ENCODE assay signal across 8 mouse cellular contexts in genomic region chr10:29211453-29211852, GRCm38 (mm10). TPM values are rescaled to one million over a fixed set of nuclear protein-coding genes. Genes with fewer than 3 reads are reported as not detected.
DNase-seq lines count a peak whose midpoint lies in the region; ATAC-seq lines count a peak whose summit lies in the region.

Gene 9330159F19Rik, plus strand, starts transcription at chr10:29211606.

- peak; percentile 88 for ATAC-seq in hindbrain, embryonic 11.5 days (ENCODE audit: low FRiP score)
- peak; percentile 72 for ATAC-seq in neural tube, embryonic 11.5 days (ENCODE audit: insufficient read depth, low FRiP score, low TSS enrichment)
- ATAC-seq in inflammation-experienced regulatory T-cells, adult 6 months: no peak

- no peaks in the 10 kb centered on the region for H3K9me3 ChIP-seq in embryonic facial prominence, embryonic 10.5 days
- no peaks in the 10 kb centered on the region for H3K9me3 ChIP-seq in hindbrain, embryonic 11.5 days (ENCODE audit: control insufficient read depth, low read length)
- H3K9me3 ChIP-seq in limb, embryonic 10.5 days (replicated peaks): no peaks in the 10 kb centered on the region
- no peaks in the 10 kb centered on the region for H3K9me3 ChIP-seq in neural tube, embryonic 11.5 days (ENCODE audit: control insufficient read depth, low read length)

- no peak within 1 kb of the TSS; the same call in 1 of the 2 replicates for H3K4me3 ChIP-seq in embryonic facial prominence, embryonic 10.5 days
- H3K4me3 ChIP-seq in hindbrain, embryonic 11.5 days (ENCODE audit: low read depth, low read length): no peak within 1 kb of the TSS
- no peak within 1 kb of the TSS for H3K4me3 ChIP-seq in limb, embryonic 10.5 days
- H3K4me3 ChIP-seq in neural tube, embryonic 11.5 days (ENCODE audit: low read depth, low read length): no peak within 1 kb of the TSS

- no peaks in the 10 kb centered on the region for H3K27me3 ChIP-seq in embryonic facial prominence, embryonic 10.5 days (replicated peaks; ENCODE audit: low read depth, poor library complexity, severe bottlenecking)
- H3K27me3 ChIP-seq in hindbrain, embryonic 11.5 days (ENCODE audit: control insufficient read depth, insufficient read depth, low read length): no peaks in the 10 kb centered on the region
- H3K27me3 ChIP-seq in limb, embryonic 10.5 days (ENCODE audit: low read depth, poor library complexity, severe bottlenecking): no peaks in the 10 kb centered on the region
- H3K27me3 ChIP-seq in neural tube, embryonic 11.5 days (ENCODE audit: control insufficient read depth, insufficient read depth, low read length): no peaks in the 10 kb centered on the region

- no peaks in the 10 kb centered on the region for H3K36me3 ChIP-seq in embryonic facial prominence, embryonic 10.5 days (replicated peaks)
- no peaks in the 10 kb centered on the region for H3K36me3 ChIP-seq in hindbrain, embryonic 11.5 days (ENCODE audit: control insufficient read depth, insufficient read depth, low read length)
- no peaks in the 10 kb centered on the region for H3K36me3 ChIP-seq in limb, embryonic 10.5 days
- no peaks in the 10 kb centered on the region for H3K36me3 ChIP-seq in neural tube, embryonic 11.5 days (ENCODE audit: control insufficient read depth, insufficient read depth, low read length)

- WGBS in embryonic facial prominence, embryonic 10.5 days: 22% methylated on average over 4 of the region's 4 CpGs
- 12% methylated on average over 4 of the region's 4 CpGs for WGBS in hindbrain, embryonic 11.5 days
- 12% methylated on average over 4 of the region's 4 CpGs for WGBS in limb, embryonic 10.5 days
- 6% methylated on average over 4 of the region's 4 CpGs for WGBS in neural tube, embryonic 11.5 days

- DNase-seq in kidney, postnatal 14 days: peak; percentile 14
- DNase-seq in kidney, adult 11 months: no peak
- DNase-seq in embryonic facial prominence, embryonic 10.5 days (ENCODE audit: low spot score): peak; percentile 63
- DNase-seq in hindbrain, embryonic 11.5 days (ENCODE audit: low spot score): peak; percentile 53
- peak; percentile 56 for DNase-seq in limb, embryonic 10.5 days (ENCODE audit: low spot score)
- DNase-seq in neural tube, embryonic 11.5 days (ENCODE audit: low spot score): peak; percentile 59
- DNase-seq in cerebellum, adult 11 months: no peak

- H3K9ac ChIP-seq in hindbrain, embryonic 11.5 days (ENCODE audit: low read depth, low read length): no peak within 1 kb of the TSS
- no peak within 1 kb of the TSS for H3K9ac ChIP-seq in neural tube, embryonic 11.5 days (ENCODE audit: low read length)

- peaks cover 9% of the 10 kb centered on the region for H3K4me1 ChIP-seq in embryonic facial prominence, embryonic 10.5 days
- H3K4me1 ChIP-seq in hindbrain, embryonic 11.5 days (replicated peaks; ENCODE audit: control insufficient read depth, insufficient read depth, low read length): no peaks in the 10 kb centered on the region; the same call in 1 of the 2 replicates
- peaks cover 6% of the 10 kb centered on the region; the same call in 1 of the 2 replicates for H3K4me1 ChIP-seq in limb, embryonic 10.5 days
- H3K4me1 ChIP-seq in neural tube, embryonic 11.5 days (ENCODE audit: control insufficient read depth, insufficient read depth, low read length): peaks cover 2% of the 10 kb centered on the region; the same call in 1 of the 2 replicates

- no peak within 1 kb of the TSS for H3K4me2 ChIP-seq in hindbrain, embryonic 11.5 days (replicated peaks; ENCODE audit: low read depth, low read length)
- no peak within 1 kb of the TSS for H3K4me2 ChIP-seq in neural tube, embryonic 11.5 days (ENCODE audit: low read depth)

- H3K27ac ChIP-seq in embryonic facial prominence, embryonic 10.5 days (replicated peaks): no peak within 1 kb of the TSS; the same call in 1 of the 2 replicates
- 0 out of 2 replicates have a peak within 1 kb of the TSS, but pooled peaks have one; percentile 47 for H3K27ac ChIP-seq in hindbrain, embryonic 11.5 days (ENCODE audit: low read depth, low read length)
- no peak within 1 kb of the TSS for H3K27ac ChIP-seq in limb, embryonic 10.5 days
- H3K27ac ChIP-seq in neural tube, embryonic 11.5 days (ENCODE audit: low read depth, low read length): no peak within 1 kb of the TSS

RNA-seq across cellular contexts. Expression of gene 9330159F19Rik, which starts in this region (rescaled TPM):
- 1.4 and 1.7 TPM in 2 replicates for polyA plus RNA-seq in embryonic facial prominence, embryonic 10.5 days (2016; fragmentation: Nextera tagmentation; extraction: Ambion mirVana)
- polyA plus RNA-seq in hindbrain, embryonic 11.5 days (2014; fragmentation: Nextera tagmentation; extraction: Ambion mirVana): 10.6 and 11.8 TPM in 2 replicates
- polyA plus RNA-seq in limb, embryonic 10.5 days (2016; fragmentation: Nextera tagmentation; extraction: Ambion mirVana): 0.06 and 0.24 TPM in 2 replicates
- 8.3 and 8.7 TPM in 2 replicates for polyA plus RNA-seq in neural tube, embryonic 11.5 days (2014; fragmentation: Nextera tagmentation; extraction: Ambion mirVana)
- not detected for polyA plus RNA-seq in inflammation-experienced regulatory T-cells, adult 6 months (2017; shearing (Covaris generic))

Comparison
In these comparisons a context has a peak if more than half of its experiments do, and no peak if none do; other contexts are left out.
1. DNase-seq: peak in kidney, postnatal 14 days (single experiment), embryonic facial prominence, embryonic 10.5 days (single experiment), hindbrain, embryonic 11.5 days (single experiment) and neural tube, embryonic 11.5 days (single experiment); none in kidney, adult 11 months (single experiment) and cerebellum, adult 11 months (single experiment).
2. Peak in DNase-seq in limb, embryonic 10.5 days; RNA of the gene not detected or under 1 TPM.